Mouse (Mus musculus): ENCODE results near the gene Hist1h2ak. TPM values are rescaled to one million over a fixed set of nuclear protein-coding genes. Genes with fewer than 3 reads are reported as not detected.
"Not testable (repeated sequence)": the region's sequence is repeated elsewhere in the genome, so short reads cannot be mapped to it uniquely, and the experiment has no call there.

The Hist1h2ak gene
- total RNA-seq, 2 experiments from 2014 or later: 29.4 to 33.4 TPM

- intact Hi-C loops (cut with DNase I; ENCODE audit: low total_unique reads): no loop called here
- peak; percentile 58 for DNase-seq
These were observed 25.5 kb upstream of the Hist1h2ak start for GRCm38 (mm10) chr13:21778814-21779766.

- intact Hi-C loops (cut with DNase I; ENCODE audit: low total_unique reads): no loop called here
- no peak for DNase-seq
These were observed 2.1 kb upstream of the Hist1h2ak start for GRCm38 (mm10) chr13:21755707-21756106.

GRCm38 (mm10) chr13:21754294-21755001 is 821 bp upstream of the Hist1h2ak start:
- DNase-seq; intact Hi-C loops (cut with DNase I; ENCODE audit: low total_unique reads): not testable (repeated sequence)

- intact Hi-C loops (cut with DNase I; ENCODE audit: low total_unique reads): no loop called here
- no peak for DNase-seq
These were observed 540 bp downstream of the Hist1h2ak start for GRCm38 (mm10) chr13:21753051-21753523.

- DNase-seq: no peak
- intact Hi-C loops (cut with DNase I; ENCODE audit: low total_unique reads): no loop called here
These were observed 1.3 kb downstream of the Hist1h2ak start for GRCm38 (mm10) chr13:21752356-21752755.

- no peak for DNase-seq
- intact Hi-C loops (cut with DNase I; ENCODE audit: low total_unique reads): no loop called here
These were observed 1.8 kb downstream of the Hist1h2ak start for GRCm38 (mm10) chr13:21751827-21752226.

- DNase-seq: no peak
- intact Hi-C loops (cut with DNase I; ENCODE audit: low total_unique reads): no loop called here
These were observed 2.2 kb downstream of the Hist1h2ak start for GRCm38 (mm10) chr13:21751417-21751816.

- intact Hi-C loops (cut with DNase I; ENCODE audit: low total_unique reads): not testable (repeated sequence)
These were observed 3.2 kb downstream of the Hist1h2ak start, which contains the start of gene Hist1h4k for GRCm38 (mm10) chr13:21750159-21751017. Gene Hist1h4k, minus strand, starts transcription at chr13:21750505.

GRCm38 (mm10) chr13:21749387-21750158 is 4.1 kb downstream of the Hist1h2ak start:
- intact Hi-C loops (cut with DNase I; ENCODE audit: low total_unique reads): no loop called here

More at GRCm38 (mm10) chr13:21750159-21751017, 3.2 kb downstream of the Hist1h2ak start, which contains the start of gene Hist1h4k:
- DNase-seq: peak; percentile 84

GRCm38 (mm10) chr13:21745006-21745405 is 8.6 kb downstream of the Hist1h2ak start:
- intact Hi-C loops (cut with DNase I; ENCODE audit: low total_unique reads): no loop called here
- no peak for DNase-seq

More at GRCm38 (mm10) chr13:21749387-21750158, 4.1 kb downstream of the Hist1h2ak start:
- DNase-seq: no peak

- intact Hi-C loops (cut with DNase I; ENCODE audit: low total_unique reads): not testable (repeated sequence)
- peak; percentile 52 for DNase-seq
These were observed 18.5 kb downstream of the Hist1h2ak start, which contains the start of gene Hist1h4j for GRCm38 (mm10) chr13:21734906-21735767. Gene Hist1h4j, plus strand, starts transcription at chr13:21735064.

- peak; percentile 60 for DNase-seq
- intact Hi-C loops (cut with DNase I; ENCODE audit: low total_unique reads): no loop called here
These were observed 19.4 kb downstream of the Hist1h2ak start for GRCm38 (mm10) chr13:21734010-21734905.

- intact Hi-C loops (cut with DNase I; ENCODE audit: low total_unique reads): no loop called here
- no peak for DNase-seq
These were observed 20.2 kb downstream of the Hist1h2ak start for GRCm38 (mm10) chr13:21733466-21733865.

GRCm38 (mm10) chr13:21729544-21729943 is 24.1 kb downstream of the Hist1h2ak start:
- intact Hi-C loops (cut with DNase I; ENCODE audit: low total_unique reads): no loop called here

GRCm38 (mm10) chr13:21727948-21728572 is 25.6 kb downstream of the Hist1h2ak start:
- intact Hi-C loops (cut with DNase I; ENCODE audit: low total_unique reads): no loop called here
- DNase-seq: no peak

More at GRCm38 (mm10) chr13:21729544-21729943, 24.1 kb downstream of the Hist1h2ak start:
- DNase-seq: no peak

Data from gastrocnemius, postnatal 14 days (tissue).